Mouse (Mus musculus): ENCODE data around the gene Fam198a. TPM values are rescaled to one million over a fixed set of nuclear protein-coding genes. Genes with fewer than 3 reads are reported as not detected.

Gene Fam198a
- 1.1 and 3.1 TPM in 2 replicates for total RNA-seq (2014; rRNA removed; ENCODE audit: low replicate concordance)
- 0.78 and 0.85 TPM in 2 replicates for polyA plus RNA-seq (2015; fragmentation: Nextera tagmentation; extraction: Ambion mirVana)

GRCm38 (mm10) chr9:121950418-121951113 is at the start of gene Fam198a:
TSS of gene Fam198a (plus strand) at chr9:121950988.
- Histone ChIP-seq H3K4me1 (ENCODE audit: control insufficient read depth, insufficient read depth) (peaks cover 10% of the 10 kb centered on the region), H3K4me2 (ENCODE audit: low read depth, low read length) (peak within 1 kb of the TSS; percentile 66), H3K4me3 (ENCODE audit: low read depth, low read length) (peak within 1 kb of the TSS; percentile 32), H3K9ac (replicated peaks; ENCODE audit: low read depth, low read length) (peak within 1 kb of the TSS; percentile 38; the same call in 1 of the 2 replicates), H3K27me3 (ENCODE audit: control insufficient read depth, insufficient read depth, low read length) (no peaks in the 10 kb centered on the region), H3K27ac (ENCODE audit: low read depth) (peak within 1 kb of the TSS; percentile 46), H3K9me3 (replicated peaks; ENCODE audit: control insufficient read depth, low read length) (no peaks in the 10 kb centered on the region), H3K36me3 (replicated peaks; ENCODE audit: control insufficient read depth, insufficient read depth, low read length) (no peaks in the 10 kb centered on the region)
- 4% methylated on average over 14 of the region's 14 CpGs for WGBS
- TF ChIP-seq EP300 (IDR thresholded peaks at IDR 0.05; ENCODE audit: low read depth) = no peak
- no peak for TF ChIP-seq CTCF (IDR thresholded peaks at IDR 0.05; ENCODE audit: low read depth)
- ATAC-seq (ENCODE audit: insufficient read depth, low read depth) = peak; percentile 80
- peak; percentile 72 for DNase-seq (ENCODE audit: low spot score)

- H3K4me3 ChIP-seq (ENCODE audit: low read depth, low read length) = no peak overlapping the region
- no peaks in the 10 kb centered on the region for H3K27me3 ChIP-seq (ENCODE audit: control insufficient read depth, insufficient read depth, low read length)
- DNase-seq (ENCODE audit: low spot score) (no peak), ATAC-seq (ENCODE audit: insufficient read depth, low read depth) (no peak)
- no peaks in the 10 kb centered on the region for H3K9me3 ChIP-seq (replicated peaks; ENCODE audit: control insufficient read depth, low read length)
- H3K4me2 ChIP-seq (ENCODE audit: low read depth, low read length) = no peak overlapping the region
- 67% methylated on average over 5 of the region's 5 CpGs for WGBS
- H3K36me3 ChIP-seq (replicated peaks; ENCODE audit: control insufficient read depth, insufficient read depth, low read length) = no peaks in the 10 kb centered on the region
- H3K4me1 ChIP-seq (ENCODE audit: control insufficient read depth, insufficient read depth) = no peaks in the 10 kb centered on the region
- H3K27ac ChIP-seq (ENCODE audit: low read depth) = no peak overlapping the region
- TF ChIP-seq EP300 (IDR thresholded peaks at IDR 0.05; ENCODE audit: low read depth) (no peak), CTCF (IDR thresholded peaks at IDR 0.05; ENCODE audit: low read depth) (no peak)
- H3K9ac ChIP-seq (replicated peaks; ENCODE audit: low read depth, low read length) = no peak overlapping the region
Measured at GRCm38 (mm10) chr9:121901710-121902700, 48.8 kb upstream of the Fam198a start.

- Histone ChIP-seq H3K4me3 (ENCODE audit: low read depth, low read length) (no peak overlapping the region), H3K4me1 (ENCODE audit: control insufficient read depth, insufficient read depth) (no peaks in the 10 kb centered on the region), H3K27ac (ENCODE audit: low read depth) (no peak overlapping the region), H3K27me3 (ENCODE audit: control insufficient read depth, insufficient read depth, low read length) (no peaks in the 10 kb centered on the region), H3K9ac (replicated peaks; ENCODE audit: low read depth, low read length) (no peak overlapping the region), H3K4me2 (ENCODE audit: low read depth, low read length) (no peak overlapping the region), H3K36me3 (replicated peaks; ENCODE audit: control insufficient read depth, insufficient read depth, low read length) (no peaks in the 10 kb centered on the region), H3K9me3 (replicated peaks; ENCODE audit: control insufficient read depth, low read length) (no peaks in the 10 kb centered on the region)
- ATAC-seq (ENCODE audit: insufficient read depth, low read depth) = no peak
- no peak for TF ChIP-seq EP300 (IDR thresholded peaks at IDR 0.05; ENCODE audit: low read depth)
- TF ChIP-seq CTCF (IDR thresholded peaks at IDR 0.05; ENCODE audit: low read depth) = no peak
- no peak for DNase-seq (ENCODE audit: low spot score)
- WGBS = 64% methylated on average over 8 of the region's 8 CpGs
Measured at GRCm38 (mm10) chr9:121903476-121904305, 47.1 kb upstream of the Fam198a start.

GRCm38 (mm10) chr9:121904319-121904718 is 46.5 kb upstream of the Fam198a start:
- TF ChIP-seq CTCF (IDR thresholded peaks at IDR 0.05; ENCODE audit: low read depth) (no peak), EP300 (IDR thresholded peaks at IDR 0.05; ENCODE audit: low read depth) (no peak)
- Histone ChIP-seq H3K9me3 (replicated peaks; ENCODE audit: control insufficient read depth, low read length) (no peaks in the 10 kb centered on the region), H3K4me1 (ENCODE audit: control insufficient read depth, insufficient read depth) (no peaks in the 10 kb centered on the region), H3K4me2 (ENCODE audit: low read depth, low read length) (no peak overlapping the region), H3K27ac (ENCODE audit: low read depth) (no peak overlapping the region), H3K9ac (replicated peaks; ENCODE audit: low read depth, low read length) (no peak overlapping the region), H3K27me3 (ENCODE audit: control insufficient read depth, insufficient read depth, low read length) (no peaks in the 10 kb centered on the region), H3K4me3 (ENCODE audit: low read depth, low read length) (no peak overlapping the region), H3K36me3 (replicated peaks; ENCODE audit: control insufficient read depth, insufficient read depth, low read length) (no peaks in the 10 kb centered on the region)
- ATAC-seq (ENCODE audit: insufficient read depth, low read depth) = no peak
- WGBS = 85% methylated on average over 4 of the region's 4 CpGs
- DNase-seq (ENCODE audit: low spot score) = no peak

- Histone ChIP-seq H3K27ac (ENCODE audit: low read depth) (no peak overlapping the region), H3K9ac (replicated peaks; ENCODE audit: low read depth, low read length) (no peak overlapping the region), H3K36me3 (replicated peaks; ENCODE audit: control insufficient read depth, insufficient read depth, low read length) (no peaks in the 10 kb centered on the region), H3K4me3 (ENCODE audit: low read depth, low read length) (no peak overlapping the region), H3K27me3 (ENCODE audit: control insufficient read depth, insufficient read depth, low read length) (no peaks in the 10 kb centered on the region), H3K4me1 (ENCODE audit: control insufficient read depth, insufficient read depth) (no peaks in the 10 kb centered on the region), H3K4me2 (ENCODE audit: low read depth, low read length) (no peak overlapping the region), H3K9me3 (replicated peaks; ENCODE audit: control insufficient read depth, low read length) (no peaks in the 10 kb centered on the region)
- TF ChIP-seq EP300 (IDR thresholded peaks at IDR 0.05; ENCODE audit: low read depth) = no peak
- 84% methylated on average over 7 of the region's 7 CpGs for WGBS
- ATAC-seq (ENCODE audit: insufficient read depth, low read depth) = no peak
- no peak for DNase-seq (ENCODE audit: low spot score)
Measured at GRCm38 (mm10) chr9:121904946-121905345, 45.8 kb upstream of the Fam198a start.
